Mouse (Mus musculus): ENCODE measurements around the gene Rps27.
"Not testable (repeated sequence)": the region's sequence is repeated elsewhere in the genome, so short reads cannot be mapped to it uniquely, and the experiment has no call there.

Gene Rps27

GRCm38 (mm10) chr3:90213377-90213866 is at the start of gene Rps27, which contains the start of gene Rab13:
Gene Rps27 (minus strand): TSS chr3:90213651.
Gene Rab13 (plus strand): TSS chr3:90213695.
- DNase-seq (ENCODE audit: low spot score) = peak; percentile 77

GRCm38 (mm10) chr3:90258521-90258920 is 45.1 kb upstream of the Rps27 start:
- no peak for DNase-seq (ENCODE audit: low spot score)

- no peak for DNase-seq (ENCODE audit: low spot score)
Measured at GRCm38 (mm10) chr3:90256731-90257530, 43.5 kb upstream of the Rps27 start.

GRCm38 (mm10) chr3:90255784-90256353 is 42.4 kb upstream of the Rps27 start:
- DNase-seq (ENCODE audit: low spot score) = no peak

GRCm38 (mm10) chr3:90255194-90255565 is 41.7 kb upstream of the Rps27 start:
- DNase-seq (ENCODE audit: low spot score) = no peak

- DNase-seq (ENCODE audit: low spot score) = no peak
Measured at GRCm38 (mm10) chr3:90254419-90255193, 41.2 kb upstream of the Rps27 start.

- peak; percentile 71 for DNase-seq (ENCODE audit: low spot score)
Measured at GRCm38 (mm10) chr3:90253653-90254418, 40.4 kb upstream of the Rps27 start, which contains the start of gene Crtc2. Gene Crtc2 (plus strand): TSS chr3:90254163.

- DNase-seq (ENCODE audit: low spot score) = not testable (repeated sequence)
Measured at GRCm38 (mm10) chr3:90253174-90253573, 39.7 kb upstream of the Rps27 start.

GRCm38 (mm10) chr3:90252659-90253058 is 39.2 kb upstream of the Rps27 start:
- DNase-seq (ENCODE audit: low spot score) = not testable (repeated sequence)

GRCm38 (mm10) chr3:90251731-90252226 is 38.3 kb upstream of the Rps27 start:
- DNase-seq (ENCODE audit: low spot score) = not testable (repeated sequence)

GRCm38 (mm10) chr3:90250791-90251190 is 37.3 kb upstream of the Rps27 start:
- no peak for DNase-seq (ENCODE audit: low spot score)

GRCm38 (mm10) chr3:90248746-90249100 is 35.3 kb upstream of the Rps27 start:
- no peak for DNase-seq (ENCODE audit: low spot score)

GRCm38 (mm10) chr3:90247960-90248745 is 34.7 kb upstream of the Rps27 start, which contains the start of gene Slc39a1:
Gene Slc39a1 (plus strand): TSS chr3:90248172.
- DNase-seq (ENCODE audit: low spot score) = peak; percentile 78

- no peak for DNase-seq (ENCODE audit: low spot score)
Measured at GRCm38 (mm10) chr3:90247630-90247959, 34.1 kb upstream of the Rps27 start.

- DNase-seq (ENCODE audit: low spot score) = no peak
Measured at GRCm38 (mm10) chr3:90245406-90245805, 32.0 kb upstream of the Rps27 start.

- DNase-seq (ENCODE audit: low spot score) = no peak
Measured at GRCm38 (mm10) chr3:90242984-90243775, 29.7 kb upstream of the Rps27 start, which contains the start of gene Creb3l4. Gene Creb3l4 (minus strand): TSS chr3:90243512.

- DNase-seq (ENCODE audit: low spot score) = no peak
Measured at GRCm38 (mm10) chr3:90241669-90242358, 28.4 kb upstream of the Rps27 start.

GRCm38 (mm10) chr3:90241251-90241650 is 27.8 kb upstream of the Rps27 start:
- DNase-seq (ENCODE audit: low spot score) = no peak

Data from ovary, postnatal 10 days (tissue).